Mouse (Mus musculus) intestine, embryonic 15.5 days (tissue): ENCODE results near the gene Zc4h2. TPM values are rescaled to one million over a fixed set of nuclear protein-coding genes. Genes with fewer than 3 reads are reported as not detected.
A peak's percentile ranks its signal among the peaks of the same experiment; 100 is the strongest.

Experiments used
- ATAC-seq: fragments of 200-750 bp; cut with Nextera tagmentation; 2 replicates; pipeline ENCODE4 v1.8.0; 2017; ENCODE audit warnings: moderate TSS enrichment, moderate library complexity
- H3K27ac ChIP-seq: fragments of 300-500 bp; sonication (generic); 2 replicates; pipeline ENCODE4 v1.5.1; 2015; ENCODE audit warnings: mild to moderate bottlenecking, inconsistent platforms
- H3K27me3 ChIP-seq: fragments of 300-500 bp; sonication (generic); replicated peaks from 2 replicates; pipeline ENCODE4 v1.6.1; 2015; ENCODE audit warnings: inconsistent platforms
- H3K36me3 ChIP-seq: fragments of 300-500 bp; sonication (generic); 2 replicates; pipeline ENCODE4 v1.6.1; 2015; ENCODE audit warnings: inconsistent platforms
- H3K4me1 ChIP-seq: fragments of 300-500 bp; sonication (generic); replicated peaks from 2 replicates; pipeline ENCODE4 v1.6.1; 2015; ENCODE audit warnings: inconsistent platforms
- H3K4me2 ChIP-seq: fragments of 300-500 bp; sonication (generic); replicated peaks from 2 replicates; pipeline ENCODE4 v1.6.1; 2015; ENCODE audit warnings: mild to moderate bottlenecking, inconsistent platforms
- H3K4me3 ChIP-seq: fragments of 300-500 bp; sonication (generic); replicated peaks from 2 replicates; pipeline ENCODE4 v1.5.1; 2015; ENCODE audit warnings: inconsistent platforms
- H3K9ac ChIP-seq: fragments of 300-500 bp; sonication (generic); 2 replicates; pipeline ENCODE4 v1.6.1; 2015; ENCODE audit warnings: inconsistent platforms
- H3K9me3 ChIP-seq: fragments of 300-500 bp; sonication (generic); 2 replicates; pipeline ENCODE4 v1.6.1; 2016; ENCODE audit warnings: inconsistent platforms
- WGBS: fragments of 180-500 bp; shearing (Covaris S2); methylation state at CpG from one replicate; pipeline ENCODE4 v1.1.7; 2015; 5-methylcytosine and 5-hydroxymethylcytosine counted together
- polyA plus RNA-seq: library from polyadenylated mRNA; unstranded; fragments of >200 nt; fragmentation: Nextera tagmentation; extraction: Ambion mirVana; gene quantifications from 2 replicates; pipeline ENCODE4 v1.2.1, GENCODE M21; 2015

Gene Zc4h2
- 14.6 and 16.9 TPM in 2 replicates for polyA plus RNA-seq

DNA sequence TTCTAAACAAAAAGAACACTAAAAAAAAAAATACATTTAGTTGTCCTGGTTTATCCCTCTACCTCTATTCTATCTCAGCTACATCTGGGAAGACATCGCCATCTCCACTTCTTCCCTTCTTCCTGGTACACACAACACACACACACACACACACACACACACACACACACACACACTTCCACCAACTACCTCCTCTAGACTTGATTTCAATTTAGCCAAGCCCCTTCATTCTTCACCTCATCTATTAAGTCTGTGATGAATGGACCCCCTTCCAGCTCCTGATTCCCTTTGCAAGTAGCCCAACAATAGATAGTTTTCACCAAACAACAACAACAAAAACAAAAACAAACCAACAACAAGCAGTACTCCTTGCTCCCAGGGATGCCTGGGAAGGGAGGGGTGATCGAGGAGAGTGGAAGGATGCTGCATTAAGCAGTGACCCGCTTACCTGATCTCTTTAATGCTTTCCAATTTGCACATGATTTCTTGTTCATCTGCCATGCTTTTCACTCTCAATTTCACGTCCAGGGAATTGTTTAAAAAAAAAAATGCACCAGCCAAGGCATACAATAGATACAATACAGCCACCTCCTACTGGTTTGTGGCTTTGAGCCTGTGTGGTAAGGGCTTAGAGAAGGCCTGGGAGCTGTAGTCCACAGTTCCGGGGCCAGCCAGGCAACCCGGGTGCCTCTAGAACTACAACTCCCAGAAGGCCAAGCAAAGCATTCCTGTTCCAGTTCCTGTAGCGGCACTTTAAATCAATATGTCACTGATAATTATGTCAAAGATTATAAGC, at the start of gene Zc4h2:
Gene Zc4h2 (minus strand): TSS at position 706 of the 796 bp plus-strand sequence.
- Histone ChIP-seq H3K4me1 (no peaks in the 10 kb centered on the region), H3K4me3 (peak within 1 kb of the TSS; percentile 40), H3K27ac (no peak within 1 kb of the TSS), H3K36me3 (no peaks in the 10 kb centered on the region), H3K27me3 (no peaks in the 10 kb centered on the region), H3K9me3 (no peaks in the 10 kb centered on the region), H3K9ac (0 out of 2 replicates have a peak within 1 kb of the TSS, but pooled peaks have one; percentile 17), H3K4me2 (peak within 1 kb of the TSS; percentile 49)
- WGBS: 24% methylated on average over 7 of the region's 7 CpGs
- peak; percentile 99 for ATAC-seq

DNA sequence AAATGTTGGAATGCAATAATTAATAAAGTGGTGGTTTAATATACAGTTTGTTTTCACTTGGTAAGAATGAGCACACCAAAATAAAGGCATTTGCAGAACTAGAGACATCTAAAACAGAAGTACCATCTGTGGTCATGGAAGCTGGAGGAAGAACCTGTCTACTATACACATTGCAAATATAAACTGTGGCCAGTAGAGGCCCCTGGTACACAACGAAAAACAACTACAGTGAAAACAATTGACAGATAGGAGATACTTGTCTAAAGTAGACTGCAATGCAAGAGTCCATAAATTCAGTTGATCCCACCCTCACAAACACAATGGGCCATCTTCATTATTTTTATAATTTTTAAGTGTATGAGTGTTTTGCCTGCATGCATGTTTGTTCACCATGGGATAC, 28.8 kb upstream of the Zc4h2 start:
- no peaks in the 10 kb centered on the region for H3K9me3 ChIP-seq
- H3K36me3 ChIP-seq: no peaks in the 10 kb centered on the region
- no peak for ATAC-seq
- H3K9ac ChIP-seq: no peak overlapping the region
- H3K4me1 ChIP-seq: no peaks in the 10 kb centered on the region
- no peaks in the 10 kb centered on the region for H3K27me3 ChIP-seq
- no peak overlapping the region for H3K27ac ChIP-seq
- no peak overlapping the region for H3K4me2 ChIP-seq
- no peak overlapping the region for H3K4me3 ChIP-seq
- WGBS: 61% methylated on average over 1 of the region's 1 CpGs

DNA sequence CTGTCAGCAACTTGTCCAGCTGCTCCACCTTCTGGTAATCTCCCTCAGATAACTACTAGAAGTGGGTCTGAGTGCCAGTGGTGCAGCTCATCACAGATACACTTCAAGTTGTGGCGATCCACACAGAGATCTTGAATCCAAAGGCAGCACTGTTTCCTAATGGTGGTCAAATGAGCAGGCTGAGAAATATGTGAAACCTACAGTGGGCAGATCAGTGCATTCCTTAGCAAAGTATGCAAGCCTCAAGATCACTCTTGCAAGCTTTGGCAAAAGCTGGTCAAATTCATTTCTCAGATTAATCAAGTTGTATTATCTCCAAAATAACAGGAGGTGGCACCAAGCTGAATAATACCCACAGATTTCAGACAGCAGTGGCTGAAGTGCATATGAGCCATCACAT, 23.9 kb upstream of the Zc4h2 start:
- 86% methylated on average over 1 of the region's 1 CpGs for WGBS
- Histone ChIP-seq H3K4me2 (no peak overlapping the region), H3K9me3 (no peaks in the 10 kb centered on the region), H3K9ac (no peak overlapping the region), H3K27ac (no peak overlapping the region), H3K4me3 (no peak overlapping the region), H3K27me3 (no peaks in the 10 kb centered on the region), H3K36me3 (no peaks in the 10 kb centered on the region), H3K4me1 (no peaks in the 10 kb centered on the region)
- ATAC-seq: no peak

DNA sequence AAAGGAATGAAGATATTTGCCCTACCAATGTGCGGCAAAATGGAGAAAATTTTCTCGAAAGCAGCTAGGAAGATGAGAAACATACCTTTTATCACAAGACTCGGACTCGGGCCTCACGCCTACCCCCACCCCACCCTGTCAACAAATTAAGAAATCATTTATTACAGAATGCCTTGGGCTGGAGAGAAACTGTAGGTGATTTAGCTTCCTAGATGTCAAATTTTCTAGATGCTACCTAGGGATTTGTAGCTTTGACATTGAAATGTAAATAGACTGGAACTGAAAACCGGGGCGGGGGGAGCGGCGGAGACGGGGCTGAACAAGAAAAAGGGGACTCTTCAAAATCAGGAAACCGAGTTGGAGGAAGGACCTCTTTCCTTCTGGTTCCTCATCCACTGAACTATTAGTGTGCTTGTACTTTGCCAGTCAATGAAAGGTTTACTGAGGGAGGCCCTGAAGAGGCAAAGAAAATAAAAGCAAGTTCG, 333 bp upstream of the Zc4h2 start:
- H3K27me3 ChIP-seq: no peaks in the 10 kb centered on the region
- H3K4me1 ChIP-seq: no peaks in the 10 kb centered on the region
- ATAC-seq: peak; percentile 80
- 22% methylated on average over 12 of the region's 12 CpGs for WGBS
- no peaks in the 10 kb centered on the region for H3K9me3 ChIP-seq
- H3K4me3 ChIP-seq: peak overlapping the region; percentile 40
- no peaks in the 10 kb centered on the region for H3K36me3 ChIP-seq
- no peak overlapping the region for H3K27ac ChIP-seq
- H3K4me2 ChIP-seq: peak overlapping the region; percentile 49
- H3K9ac ChIP-seq: 0 out of 2 replicates have a peak overlapping the region, but pooled peaks have one; percentile 17

DNA sequence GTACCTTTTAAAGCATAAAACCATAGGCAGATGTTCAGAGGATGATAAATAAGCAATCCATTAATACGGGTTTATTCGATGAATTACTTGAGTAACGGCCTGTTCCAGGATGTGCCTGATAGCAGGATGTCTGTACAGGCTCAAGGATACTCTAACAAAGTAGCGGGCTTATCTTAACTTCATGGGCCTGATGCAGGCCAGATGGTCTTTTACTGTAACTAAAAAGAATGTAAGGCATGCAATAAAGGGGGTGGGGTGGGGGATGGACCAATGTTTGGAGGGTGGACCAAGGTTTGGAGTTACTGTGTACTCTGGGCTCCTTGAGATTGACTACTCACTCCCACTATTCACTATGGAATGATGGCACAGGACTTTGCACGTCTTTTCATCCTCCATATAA, 57.7 kb downstream of the Zc4h2 start:
- Histone ChIP-seq H3K9me3 (no peaks in the 10 kb centered on the region), H3K27ac (no peak overlapping the region), H3K9ac (no peak overlapping the region), H3K4me1 (no peaks in the 10 kb centered on the region), H3K36me3 (no peaks in the 10 kb centered on the region), H3K4me3 (no peak overlapping the region), H3K27me3 (no peaks in the 10 kb centered on the region), H3K4me2 (no peak overlapping the region)
- peak; percentile 61 for ATAC-seq
- 49% methylated on average over 5 of the region's 5 CpGs for WGBS

Other genes starting within 250 kb of the Zc4h2 start
- 10.2 and 10.7 TPM in 2 replicates for gene Amer1, start 213.6 kb downstream of the Zc4h2 start, polyA plus RNA-seq
- gene Asb12, start 100.5 kb downstream of the Zc4h2 start, polyA plus RNA-seq: 0.23 TPM in 1 of 2 replicates, not detected in the other
- not detected in 2 replicates for gene Pfn5, start 100.4 kb downstream of the Zc4h2 start, polyA plus RNA-seq
- 2.1 and 2.5 TPM in 2 replicates for gene Zc3h12b, start 53.2 kb upstream of the Zc4h2 start, polyA plus RNA-seq